Mouse (Mus musculus): ENCODE data around the gene Cacna1e.
A peak's percentile ranks its signal among the peaks of the same experiment; 100 is the strongest.

The Cacna1e gene

GRCm38 (mm10) chr1:154784862-154785261 lies 99.4 kb downstream of the Cacna1e start:
- no peak for DNase-seq (ENCODE audit: low spot score)

- no peak for DNase-seq (ENCODE audit: low spot score)
Measured at GRCm38 (mm10) chr1:154783521-154783920, 100.8 kb downstream of the Cacna1e start.

- no peak for DNase-seq (ENCODE audit: low spot score)
Measured at GRCm38 (mm10) chr1:154779908-154780514, 104.3 kb downstream of the Cacna1e start.

- DNase-seq (ENCODE audit: low spot score) = no peak
Measured at GRCm38 (mm10) chr1:154776344-154776743, 108.0 kb downstream of the Cacna1e start.

GRCm38 (mm10) chr1:154774468-154774867 lies 109.8 kb downstream of the Cacna1e start:
- no peak for DNase-seq (ENCODE audit: low spot score)

GRCm38 (mm10) chr1:154771111-154771510 lies 113.2 kb downstream of the Cacna1e start:
- DNase-seq (ENCODE audit: low spot score) = no peak

- peak; percentile 67 for DNase-seq (ENCODE audit: low spot score)
Measured at GRCm38 (mm10) chr1:154770542-154770941, 113.8 kb downstream of the Cacna1e start.

- no peak for DNase-seq (ENCODE audit: low spot score)
Measured at GRCm38 (mm10) chr1:154763132-154763531, 121.2 kb downstream of the Cacna1e start.

- no peak for DNase-seq (ENCODE audit: low spot score)
Measured at GRCm38 (mm10) chr1:154752081-154752480, 132.2 kb downstream of the Cacna1e start.

- DNase-seq (ENCODE audit: low spot score) = no peak
Measured at GRCm38 (mm10) chr1:154748531-154748930, 135.8 kb downstream of the Cacna1e start.

GRCm38 (mm10) chr1:154745241-154745640 lies 139.1 kb downstream of the Cacna1e start:
- no peak for DNase-seq (ENCODE audit: low spot score)

- no peak for DNase-seq (ENCODE audit: low spot score)
Measured at GRCm38 (mm10) chr1:154730411-154730961, 153.8 kb downstream of the Cacna1e start.

- peak; percentile 93 for DNase-seq (ENCODE audit: low spot score)
Measured at GRCm38 (mm10) chr1:154729269-154729980, 154.9 kb downstream of the Cacna1e start.

- DNase-seq (ENCODE audit: low spot score) = no peak
Measured at GRCm38 (mm10) chr1:154728682-154729081, 155.6 kb downstream of the Cacna1e start.

GRCm38 (mm10) chr1:154727696-154728095 lies 156.6 kb downstream of the Cacna1e start:
- DNase-seq (ENCODE audit: low spot score) = no peak

GRCm38 (mm10) chr1:154726361-154727161 lies 157.7 kb downstream of the Cacna1e start:
- DNase-seq (ENCODE audit: low spot score) = peak; percentile 75

- no peak for DNase-seq (ENCODE audit: low spot score)
Measured at GRCm38 (mm10) chr1:154725356-154726320, 158.7 kb downstream of the Cacna1e start.

- DNase-seq (ENCODE audit: low spot score) = peak; percentile 80
Measured at GRCm38 (mm10) chr1:154723537-154724286, 160.6 kb downstream of the Cacna1e start.

- no peak for DNase-seq (ENCODE audit: low spot score)
Measured at GRCm38 (mm10) chr1:154723078-154723477, 161.2 kb downstream of the Cacna1e start.

- no peak for DNase-seq (ENCODE audit: low spot score)
Measured at GRCm38 (mm10) chr1:154715596-154715995, 168.7 kb downstream of the Cacna1e start.

GRCm38 (mm10) chr1:154712747-154713146 lies 171.6 kb downstream of the Cacna1e start:
- DNase-seq (ENCODE audit: low spot score) = no peak

All from embryo, embryonic 10 days (tissue).